Mouse (Mus musculus) ovary, postnatal 36 days (tissue): ENCODE results near the gene Dek.

Experiments used
- DNase-seq: peaks from one replicate; pipeline ENCODE4 v3.0.0; 2022; ENCODE audit warnings: low spot score, mixed read lengths

The Dek gene

GRCm38 (mm10) chr13:47056126-47056525, 49.9 kb downstream of the Dek start:
- no peak for DNase-seq

GRCm38 (mm10) chr13:47053971-47054370, 52.0 kb downstream of the Dek start:
- no peak for DNase-seq

DNA sequence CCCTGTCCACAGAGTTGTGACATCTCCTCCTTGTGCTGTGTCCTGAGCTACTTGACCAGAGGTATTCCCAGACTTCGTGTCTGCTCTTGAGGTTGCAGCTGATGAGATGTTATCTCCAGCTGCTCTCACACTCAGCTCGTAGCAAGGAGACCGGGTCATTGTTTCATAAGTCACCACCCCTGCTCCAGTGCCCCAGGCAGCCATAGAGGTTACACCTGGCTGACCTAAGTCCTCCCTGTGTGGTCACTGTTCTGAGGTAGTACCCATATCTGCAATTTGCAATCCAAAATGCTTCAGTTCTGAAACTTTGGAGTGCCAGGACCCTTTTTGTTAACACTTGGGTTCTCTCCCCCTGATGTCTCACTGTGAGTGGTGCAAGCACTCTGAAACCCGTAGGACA, 56.0 kb downstream of the Dek start:
- no peak for DNase-seq

DNA sequence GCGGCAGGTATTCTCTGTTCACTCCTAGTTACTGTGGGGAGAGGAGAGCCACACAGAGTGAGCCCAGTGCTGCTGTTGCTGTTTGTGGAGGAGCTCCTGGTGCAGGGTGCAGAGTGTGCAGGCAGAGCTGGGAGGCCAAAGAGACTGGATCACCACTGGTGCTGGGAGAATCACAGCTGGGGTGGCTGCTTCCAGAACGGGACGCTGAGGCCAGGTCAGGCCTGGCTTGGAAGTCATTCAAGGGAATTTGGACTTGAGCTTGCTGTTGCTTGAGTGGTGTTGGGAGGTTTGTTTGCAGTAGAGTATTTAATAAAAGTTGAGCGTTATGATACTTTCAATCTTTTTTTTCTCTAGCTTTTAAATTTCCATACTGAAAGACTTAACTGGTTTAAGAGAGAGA, 58.0 kb downstream of the Dek start:
- DNase-seq = no peak

GRCm38 (mm10) chr13:47044617-47044947, 61.4 kb downstream of the Dek start, which contains the start of gene Tpmt:
TSS of gene Tpmt (minus strand) at chr13:47044737.
- DNase-seq = no peak

DNA sequence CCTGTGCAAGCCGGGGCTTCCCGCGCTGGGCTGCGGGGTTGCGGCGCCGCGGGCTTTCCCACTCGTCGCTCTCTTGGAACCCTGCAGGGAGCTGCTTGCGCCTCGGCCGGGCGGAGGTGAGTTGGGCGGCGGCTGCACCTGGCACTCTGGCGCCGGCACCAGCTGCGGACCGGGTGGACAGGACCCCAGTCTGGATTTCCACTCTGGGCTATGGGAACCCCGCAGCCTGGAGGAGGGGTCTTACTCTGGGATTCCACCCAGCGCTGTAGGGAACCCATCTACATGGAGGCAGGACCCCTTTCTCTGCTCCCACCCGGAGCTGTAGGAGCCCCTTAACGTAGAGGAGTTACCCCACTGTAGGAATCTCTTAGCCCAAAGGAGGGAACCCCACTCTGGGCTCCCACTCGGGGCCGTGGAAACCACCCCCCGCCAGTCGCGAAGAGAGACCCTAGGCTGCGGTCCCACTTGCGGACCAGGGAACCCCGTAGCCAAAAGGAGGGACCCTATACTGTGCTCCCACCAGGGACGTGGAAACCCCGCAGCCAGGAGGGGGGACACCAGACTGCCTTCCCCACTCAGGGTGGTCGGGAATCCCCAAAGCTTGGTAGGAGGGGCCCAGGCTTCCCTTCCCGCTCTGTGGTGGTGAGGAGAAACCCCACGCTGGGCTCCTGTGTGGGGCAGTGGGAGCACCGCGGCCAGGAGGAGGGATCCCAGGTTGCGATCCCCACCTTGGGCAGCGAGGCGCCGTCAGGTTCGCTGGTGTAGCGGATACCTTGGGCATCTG, 62.0 kb downstream of the Dek start:
- DNase-seq = peak; percentile 20

GRCm38 (mm10) chr13:47043030-47043680, 62.8 kb downstream of the Dek start, which contains the start of gene Kdm1b:
TSS of gene Kdm1b (plus strand) at chr13:47043499.
- DNase-seq = peak; percentile 100

- DNase-seq = no peak
Observed at GRCm38 (mm10) chr13:47042024-47042633, 63.9 kb downstream of the Dek start.

DNA sequence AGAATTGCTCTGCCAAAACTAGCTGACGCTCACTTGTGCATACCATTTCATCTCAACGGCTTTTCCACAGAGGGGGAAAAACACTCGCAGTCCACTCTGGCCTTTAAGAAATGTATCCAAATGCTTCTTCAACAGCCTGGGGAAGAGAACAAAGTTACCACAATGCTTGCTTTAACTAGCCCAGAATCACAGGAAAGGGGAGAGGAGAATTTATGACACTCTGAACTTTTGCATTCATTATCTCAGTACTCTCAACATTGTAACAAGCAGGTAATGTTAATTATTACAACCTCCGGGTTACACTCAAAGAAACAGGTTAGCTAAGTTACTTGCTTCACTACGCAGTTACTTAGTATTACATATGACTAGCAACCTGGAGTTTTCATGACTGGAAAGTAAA, 65.9 kb downstream of the Dek start:
- DNase-seq = no peak

DNA sequence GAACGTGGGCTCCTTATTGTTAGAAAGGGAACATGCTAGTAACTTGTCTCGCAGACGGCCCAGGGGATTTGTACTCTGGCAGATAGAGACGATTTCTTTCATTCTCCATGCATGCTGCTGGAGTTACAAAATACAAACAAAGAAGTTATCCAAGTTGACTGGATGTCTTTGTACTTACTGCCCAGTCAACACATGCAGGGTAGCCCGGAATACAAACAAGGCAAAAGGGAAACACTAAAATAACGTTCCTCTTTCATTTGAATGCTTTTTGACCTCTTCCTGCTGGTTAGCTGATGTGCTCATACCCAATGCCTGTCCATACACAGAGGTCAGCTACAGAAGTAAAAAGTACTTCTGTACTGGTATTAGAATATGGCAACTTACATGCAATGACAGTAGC, 68.1 kb downstream of the Dek start:
- no peak for DNase-seq
